Mouse (Mus musculus): ENCODE measurements at regions not wholly inside any gene's neighbourhood (a gene's known extent, or its start where the extent isn't known, plus 50 kb on each side); places are given as distances from the start of the nearest gene placed in this dataset.

- DNase-seq (ENCODE audit: low spot score): no peak
Measured at GRCm38 (mm10) chr7:136049587-136049930, 333.4 kb upstream of the Mki67 start.

- no peak for DNase-seq (ENCODE audit: low spot score)
Measured at GRCm38 (mm10) chr7:136050116-136050515, 334.0 kb upstream of the Mki67 start.

- no peak for DNase-seq (ENCODE audit: low spot score)
Measured at GRCm38 (mm10) chr7:136056876-136057484, 340.8 kb upstream of the Mki67 start.

GRCm38 (mm10) chr7:136058319-136058718, 342.2 kb upstream of the Mki67 start:
- DNase-seq (ENCODE audit: low spot score): no peak

- no peak for DNase-seq (ENCODE audit: low spot score)
Measured at GRCm38 (mm10) chr7:136058751-136059681, 342.9 kb upstream of the Mki67 start.

GRCm38 (mm10) chr7:136059896-136060295, 343.7 kb upstream of the Mki67 start:
- DNase-seq (ENCODE audit: low spot score): no peak

- DNase-seq (ENCODE audit: low spot score): peak; percentile 36
Measured at GRCm38 (mm10) chr7:136060339-136061073, 344.3 kb upstream of the Mki67 start.

- DNase-seq (ENCODE audit: low spot score): no peak
Measured at GRCm38 (mm10) chr7:136062658-136063057, 346.5 kb upstream of the Mki67 start.

GRCm38 (mm10) chr7:136065038-136065678, 349.0 kb upstream of the Mki67 start:
- no peak for DNase-seq (ENCODE audit: low spot score)

GRCm38 (mm10) chr7:136065679-136066055, 349.5 kb upstream of the Mki67 start:
- no peak for DNase-seq (ENCODE audit: low spot score)

GRCm38 (mm10) chr7:136070881-136071280, 354.7 kb upstream of the Mki67 start:
- DNase-seq (ENCODE audit: low spot score): peak; percentile 10

- no peak for DNase-seq (ENCODE audit: low spot score)
Measured at GRCm38 (mm10) chr7:136071331-136071730, 355.2 kb upstream of the Mki67 start.

- no peak for DNase-seq (ENCODE audit: low spot score)
Measured at GRCm38 (mm10) chr7:136073265-136073799, 357.2 kb upstream of the Mki67 start.

- no peak for DNase-seq (ENCODE audit: low spot score)
Measured at GRCm38 (mm10) chr7:136074043-136074442, 357.9 kb upstream of the Mki67 start.

- no peak for DNase-seq (ENCODE audit: low spot score)
Measured at GRCm38 (mm10) chr7:136081534-136082252, 365.5 kb upstream of the Mki67 start.

- no peak for DNase-seq (ENCODE audit: low spot score)
Measured at GRCm38 (mm10) chr7:136082253-136082867, 366.2 kb upstream of the Mki67 start.

- DNase-seq (ENCODE audit: low spot score): no peak
Measured at GRCm38 (mm10) chr7:136083005-136083404, 366.8 kb upstream of the Mki67 start.

- no peak for DNase-seq (ENCODE audit: low spot score)
Measured at GRCm38 (mm10) chr7:136083571-136084342, 367.6 kb upstream of the Mki67 start.

- no peak for DNase-seq (ENCODE audit: low spot score)
Measured at GRCm38 (mm10) chr7:136088785-136089184, 372.6 kb upstream of the Mki67 start.

All from yolk sac, embryonic 10.5 days (tissue).